Mouse (Mus musculus): ENCODE data around the gene Dnaic1.

Gene Dnaic1

DNA sequence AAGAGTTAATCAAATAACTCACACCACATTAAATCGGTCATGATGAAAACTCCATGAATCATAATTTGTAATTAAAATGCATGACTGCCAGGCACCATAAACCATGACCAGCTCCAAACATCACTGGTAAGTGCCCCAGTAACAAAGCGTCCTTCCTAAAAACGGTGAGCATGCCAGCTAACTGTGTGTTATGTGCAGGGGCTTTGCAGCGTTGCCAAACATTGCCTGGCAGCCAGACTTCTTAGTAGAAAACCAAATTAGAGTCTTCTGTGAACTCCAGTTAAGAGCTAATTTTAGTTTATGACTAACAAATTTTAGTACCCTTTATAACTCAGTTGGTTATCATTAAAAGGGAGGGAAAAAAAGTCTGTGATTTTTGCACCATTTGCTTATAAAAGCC lies 3.9 kb downstream of the Dnaic1 start:
- DNase-seq: no peak

- no peak for DNase-seq
Measured at GRCm38 (mm10) chr4:41575914-41576313, 6.3 kb downstream of the Dnaic1 start.

DNA sequence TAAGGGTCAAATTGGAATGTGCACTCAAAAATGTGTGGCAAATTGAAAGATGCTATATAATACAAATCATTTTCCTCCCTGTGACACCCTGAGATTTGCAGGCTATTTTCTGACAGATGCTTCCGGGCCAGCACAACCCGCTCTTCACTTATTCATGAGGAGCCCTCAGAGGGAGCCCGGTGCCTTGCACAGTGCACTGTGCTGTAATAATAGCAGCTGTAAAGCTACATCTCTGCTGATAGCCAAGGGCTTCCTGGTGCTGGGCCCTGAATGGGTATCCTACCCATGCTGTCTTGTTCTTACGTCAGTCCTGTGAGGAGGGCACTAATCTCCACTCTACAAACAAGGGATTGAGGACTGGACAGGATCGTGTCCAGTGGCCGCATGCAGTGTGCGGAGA lies 13.8 kb downstream of the Dnaic1 start:
- no peak for DNase-seq

DNA sequence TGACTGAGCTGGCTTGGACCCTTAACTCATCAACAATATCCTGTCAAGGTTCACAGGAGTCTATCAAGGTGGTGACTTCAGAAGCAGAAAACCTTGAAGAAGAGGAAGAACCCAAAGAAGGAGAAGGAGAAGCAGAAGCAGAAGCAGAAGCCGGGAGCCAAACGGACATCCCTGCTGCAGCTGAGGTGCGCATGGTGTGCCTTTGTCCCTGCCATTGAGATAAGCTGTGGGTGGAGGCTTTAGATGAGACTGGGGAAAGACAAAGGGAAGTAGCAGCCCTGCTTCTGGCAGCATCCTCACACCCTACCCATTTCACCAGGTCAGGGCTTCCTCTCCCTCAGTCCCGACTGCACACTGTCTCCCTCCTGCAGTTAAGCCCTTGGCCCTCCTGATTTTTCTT lies 33.2 kb downstream of the Dnaic1 start:
- no peak for DNase-seq

GRCm38 (mm10) chr4:41604476-41605396 lies 35.2 kb downstream of the Dnaic1 start:
- no peak for DNase-seq

- DNase-seq: no peak
Measured at GRCm38 (mm10) chr4:41606784-41607183, 37.2 kb downstream of the Dnaic1 start.

DNA sequence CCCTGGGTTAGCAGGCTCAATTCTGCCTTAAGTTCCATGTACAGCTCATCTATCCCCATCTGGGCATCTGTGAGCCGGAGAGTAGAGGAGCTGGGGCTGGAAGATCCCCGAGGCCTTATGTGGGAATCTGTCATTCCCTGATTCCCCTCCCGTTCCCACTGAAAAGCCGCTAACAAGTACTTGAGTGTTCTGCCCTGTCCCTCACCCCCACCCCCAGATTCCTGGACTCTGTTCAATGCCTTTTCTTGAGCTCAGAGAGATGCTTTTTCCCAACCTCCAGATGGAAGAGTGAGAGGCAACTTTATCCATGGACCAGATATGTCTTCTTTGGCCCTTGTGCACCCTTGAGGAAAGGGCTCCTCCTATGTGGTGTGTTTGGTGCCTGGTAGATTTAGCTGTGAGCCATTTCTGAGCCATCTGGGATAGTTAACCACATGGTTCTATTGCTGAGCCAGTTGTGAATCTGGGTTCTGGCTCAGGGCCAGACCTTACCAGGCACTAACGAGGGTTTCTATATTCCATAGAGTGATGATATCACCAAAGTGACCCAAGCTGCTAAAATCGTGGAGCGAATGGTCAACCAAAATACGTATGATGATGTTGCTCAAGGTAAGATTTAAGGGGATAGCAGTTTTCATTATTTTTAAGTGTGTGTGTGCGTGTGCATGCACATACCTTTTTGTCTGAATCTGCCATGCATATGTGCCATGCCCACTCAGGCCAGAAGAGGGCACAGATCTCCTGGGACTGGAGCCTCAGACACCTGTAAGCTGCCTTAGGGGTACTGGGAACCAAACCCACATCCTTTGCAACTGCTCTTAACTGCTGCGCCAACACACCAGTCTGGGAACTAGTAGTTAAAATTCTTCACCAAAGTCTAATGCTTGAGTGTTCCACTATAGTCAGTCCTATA lies 40.4 kb downstream of the Dnaic1 start:
- no peak for DNase-seq

- DNase-seq: no peak
Measured at GRCm38 (mm10) chr4:41610594-41610980, 41.0 kb downstream of the Dnaic1 start.

- no peak for DNase-seq
Measured at GRCm38 (mm10) chr4:41612166-41612565, 42.6 kb downstream of the Dnaic1 start.

DNA sequence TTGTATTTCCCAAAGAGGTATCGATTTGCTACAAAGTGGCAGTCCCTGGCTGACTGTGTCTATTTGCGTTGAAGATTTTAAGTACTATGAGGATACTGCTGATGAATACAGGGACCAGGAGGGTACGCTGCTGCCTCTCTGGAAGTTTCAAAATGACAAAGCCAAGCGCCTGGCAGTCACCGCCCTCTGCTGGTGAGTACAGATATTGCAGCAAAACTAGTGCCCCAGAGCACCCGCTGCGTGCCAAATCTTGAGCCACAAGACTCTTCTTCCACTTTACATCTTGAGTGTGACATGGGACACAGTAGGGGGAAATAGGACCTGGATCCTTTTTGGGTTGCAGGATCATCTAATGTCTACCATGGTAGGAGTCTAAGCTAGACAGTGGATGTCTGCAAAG lies 44.6 kb downstream of the Dnaic1 start:
- DNase-seq: peak; percentile 77

- peak; percentile 70 for DNase-seq
Measured at GRCm38 (mm10) chr4:41615661-41616599, 46.4 kb downstream of the Dnaic1 start.

GRCm38 (mm10) chr4:41618916-41619746 lies 49.6 kb downstream of the Dnaic1 start:
- no peak for DNase-seq

DNA sequence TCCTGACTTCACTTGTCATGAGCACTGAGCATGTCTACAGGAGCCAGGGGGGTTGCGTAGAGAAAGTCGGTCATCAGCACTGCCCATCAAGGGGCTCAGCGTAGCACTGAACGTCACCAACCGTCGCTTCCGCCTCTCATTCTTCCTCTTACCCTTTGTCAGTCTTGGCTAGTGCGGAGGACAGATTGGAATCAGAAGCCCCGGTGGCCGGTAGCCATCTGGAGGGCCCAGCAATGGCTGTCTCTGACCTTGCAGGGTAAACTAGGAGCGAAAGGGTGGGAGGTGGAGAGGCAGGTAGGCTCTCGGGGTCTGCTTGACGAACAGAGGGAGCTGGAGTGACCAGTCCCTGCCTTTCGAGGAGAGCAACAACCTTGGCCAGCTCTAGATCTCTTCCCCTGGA lies 52.5 kb downstream of the Dnaic1 start:
- no peak for DNase-seq

- no peak for DNase-seq
Measured at GRCm38 (mm10) chr4:41628202-41628927, 58.8 kb downstream of the Dnaic1 start.

DNA sequence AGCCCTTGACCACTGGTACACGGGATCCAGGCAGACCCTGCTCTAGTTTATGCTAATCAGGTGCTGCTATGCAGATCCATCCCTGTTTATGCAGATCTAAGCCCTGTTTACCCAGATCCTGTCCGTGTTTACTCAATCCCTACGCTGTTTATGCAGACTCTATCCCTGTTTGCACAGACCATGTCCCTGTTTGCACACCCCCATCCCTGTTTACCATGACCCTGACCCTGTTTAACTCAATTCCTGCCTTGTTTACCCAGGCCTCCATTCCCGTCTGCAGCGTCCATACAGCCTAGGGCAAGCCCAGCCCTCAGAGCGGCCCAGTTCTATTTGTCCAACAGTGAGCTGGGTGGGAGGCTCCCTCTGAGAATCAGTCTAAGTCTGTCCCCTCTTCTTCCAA lies 60.6 kb downstream of the Dnaic1 start:
- no peak for DNase-seq

DNA sequence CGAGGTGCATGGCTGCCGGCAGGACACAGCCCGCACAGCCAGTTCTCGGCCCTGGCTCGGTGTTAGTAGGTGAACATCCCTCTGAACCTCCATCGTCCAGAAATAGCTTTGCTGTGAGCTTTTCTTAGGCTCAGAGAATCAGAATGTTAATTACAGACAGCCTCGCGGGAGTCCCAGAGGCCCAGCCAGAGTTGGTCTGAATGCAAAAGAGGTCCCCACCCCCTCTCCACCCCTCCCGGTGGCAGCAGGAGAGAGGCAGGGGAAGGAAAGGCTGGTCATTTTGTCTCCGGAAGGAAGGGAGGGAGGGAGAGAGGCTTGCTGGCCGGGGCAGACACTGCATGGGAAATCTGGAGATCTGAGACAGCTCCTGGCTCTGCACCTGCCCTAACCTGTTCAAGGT lies 61.8 kb downstream of the Dnaic1 start:
- DNase-seq: peak; percentile 47

GRCm38 (mm10) chr4:41633001-41633400 lies 63.4 kb downstream of the Dnaic1 start:
- no peak for DNase-seq

DNA sequence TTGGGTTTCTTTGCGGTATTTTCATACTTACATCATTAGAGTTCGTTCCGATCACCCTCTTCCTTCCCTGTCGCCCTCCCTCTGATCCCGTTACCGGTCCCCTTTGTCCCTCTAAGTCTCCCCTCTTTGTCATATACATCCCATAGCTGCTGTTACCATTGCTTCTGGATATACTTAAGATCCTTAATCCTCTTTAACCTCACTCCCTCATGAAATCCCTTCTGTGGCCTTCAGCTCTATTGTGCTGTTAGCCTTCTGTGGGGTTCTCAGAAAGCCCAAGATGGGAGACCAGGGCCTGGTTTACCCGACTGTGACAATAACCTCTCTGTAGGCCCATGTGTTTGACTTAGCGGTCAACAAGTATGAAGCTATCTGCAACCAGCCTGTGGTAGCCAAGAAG lies 65.1 kb downstream of the Dnaic1 start:
- DNase-seq: no peak

GRCm38 (mm10) chr4:41635224-41635623 lies 65.6 kb downstream of the Dnaic1 start:
- no peak for DNase-seq

GRCm38 (mm10) chr4:41635906-41636305 lies 66.3 kb downstream of the Dnaic1 start:
- no peak for DNase-seq

- DNase-seq: no peak
Measured at GRCm38 (mm10) chr4:41636366-41636765, 66.8 kb downstream of the Dnaic1 start.
